Mouse (Mus musculus) heart, embryonic 13.5 days (tissue): ENCODE data around the gene Klhl25. TPM values are rescaled to one million over a fixed set of nuclear protein-coding genes. Genes with fewer than 3 reads are reported as not detected.
A peak's percentile ranks its signal among the peaks of the same experiment; 100 is the strongest.
"Not testable (repeated sequence)": the region's sequence is repeated elsewhere in the genome, so short reads cannot be mapped to it uniquely, and the experiment has no call there.

ENCODE experiments used
- ATAC-seq: fragments of 200-750 bp; cut with Nextera tagmentation; 2 replicates; pipeline ENCODE4 v1.8.0; 2017; ENCODE audit warnings: moderate TSS enrichment; ENCODE audit not compliant: insufficient number of reproducible peaks, low FRiP score, low TSS enrichment; ENCODE audit errors: extremely low read depth
- H3K27ac ChIP-seq: fragments of 300-500 bp; sonication (generic); replicated peaks from 2 replicates; pipeline ENCODE4 v1.5.1; 2015; ENCODE audit warnings: moderate library complexity, mild to moderate bottlenecking, inconsistent platforms
- H3K27me3 ChIP-seq: fragments of 300-500 bp; sonication (generic); replicated peaks from 2 replicates; pipeline ENCODE4 v1.6.1; 2015; ENCODE audit warnings: mild to moderate bottlenecking, inconsistent platforms
- H3K36me3 ChIP-seq: fragments of 300-500 bp; sonication (generic); 2 replicates; pipeline ENCODE4 v1.6.1; 2015; ENCODE audit warnings: mild to moderate bottlenecking, inconsistent platforms
- H3K4me1 ChIP-seq: fragments of 300-500 bp; sonication (generic); 2 replicates; pipeline ENCODE4 v1.6.1; 2015; ENCODE audit warnings: inconsistent platforms
- H3K4me2 ChIP-seq: fragments of 300-500 bp; sonication (generic); 2 replicates; pipeline ENCODE4 v1.6.1; 2015; ENCODE audit warnings: inconsistent platforms, mild to moderate bottlenecking, moderate library complexity
- H3K4me3 ChIP-seq: fragments of 300-500 bp; sonication (generic); 2 replicates; pipeline ENCODE4 v1.5.1; 2015; ENCODE audit warnings: moderate library complexity, mild to moderate bottlenecking, inconsistent platforms
- H3K9ac ChIP-seq: fragments of 300-500 bp; sonication (generic); 2 replicates; pipeline ENCODE4 v1.6.1; 2015; ENCODE audit warnings: inconsistent platforms, mild to moderate bottlenecking, moderate library complexity
- H3K9me3 ChIP-seq: fragments of 300-500 bp; sonication (generic); 2 replicates; pipeline ENCODE4 v1.6.1; 2016; ENCODE audit warnings: inconsistent platforms
- WGBS: fragments of 180-500 bp; shearing (Covaris S2); methylation state at CpG from one replicate; pipeline ENCODE4 v1.1.7; 2015; ENCODE audit warnings: mixed read lengths; 5-methylcytosine and 5-hydroxymethylcytosine counted together
- polyA plus RNA-seq: library from polyadenylated mRNA; unstranded; fragments of >200 nt; fragmentation: Nextera tagmentation; extraction: Ambion mirVana; gene quantifications from 2 replicates; pipeline ENCODE4 v1.2.1, GENCODE M21; 2015

Klhl25 gene
- polyA plus RNA-seq, 1 experiment from 2014 or later = 9.3 TPM

- peak overlapping the region; percentile 47 for H3K4me3 ChIP-seq
- H3K4me2 ChIP-seq = peak overlapping the region; percentile 71
- H3K36me3 ChIP-seq = no peaks in the 10 kb centered on the region
- H3K27me3 ChIP-seq = no peaks in the 10 kb centered on the region
- no peak overlapping the region for H3K27ac ChIP-seq
- H3K9ac ChIP-seq = peak overlapping the region; percentile 64
- no peak for ATAC-seq
- H3K4me1 ChIP-seq = peaks cover 9% of the 10 kb centered on the region
- WGBS = 9% methylated on average over 11 of the region's 11 CpGs
- H3K9me3 ChIP-seq = no peaks in the 10 kb centered on the region
Observed at GRCm38 (mm10) chr7:75910035-75910651, 62.0 kb downstream of the Klhl25 start.

- H3K36me3 ChIP-seq = no peaks in the 10 kb centered on the region
- H3K9ac ChIP-seq = peak overlapping the region; percentile 64
- peak overlapping the region; percentile 71 for H3K4me2 ChIP-seq
- H3K9me3 ChIP-seq = no peaks in the 10 kb centered on the region
- H3K4me1 ChIP-seq = peaks cover 5% of the 10 kb centered on the region
- H3K27ac ChIP-seq = no peak overlapping the region
- 72% methylated on average over 8 of the region's 8 CpGs for WGBS
- no peak overlapping the region for H3K4me3 ChIP-seq
- no peak for ATAC-seq
- no peaks in the 10 kb centered on the region for H3K27me3 ChIP-seq
Observed at GRCm38 (mm10) chr7:75910652-75911035, 62.5 kb downstream of the Klhl25 start.

- no peaks in the 10 kb centered on the region for H3K9me3 ChIP-seq
- H3K4me3 ChIP-seq = no peak overlapping the region
- WGBS = 5% methylated on average over 7 of the region's 7 CpGs
- peak; percentile 42; the same call in 1 of the 2 replicates for ATAC-seq
- no peaks in the 10 kb centered on the region for H3K27me3 ChIP-seq
- H3K9ac ChIP-seq = no peak overlapping the region
- H3K4me2 ChIP-seq = no peak overlapping the region
- no peak overlapping the region for H3K27ac ChIP-seq
- peaks cover 5% of the 10 kb centered on the region for H3K4me1 ChIP-seq
- H3K36me3 ChIP-seq = no peaks in the 10 kb centered on the region
Observed at GRCm38 (mm10) chr7:75913952-75914351, 65.8 kb downstream of the Klhl25 start.

GRCm38 (mm10) chr7:75915550-75915949 is 67.4 kb downstream of the Klhl25 start:
- not testable (repeated sequence) for H3K36me3 ChIP-seq, H3K9me3 ChIP-seq, H3K4me3 ChIP-seq, H3K27ac ChIP-seq, ATAC-seq, H3K27me3 ChIP-seq, H3K9ac ChIP-seq, H3K4me2 ChIP-seq, H3K4me1 ChIP-seq
- 66% methylated on average over 3 of the region's 3 CpGs for WGBS

- no peak for ATAC-seq
- H3K4me1 ChIP-seq = no peaks in the 10 kb centered on the region
- no peak overlapping the region for H3K4me2 ChIP-seq
- H3K27me3 ChIP-seq = no peaks in the 10 kb centered on the region
- H3K4me3 ChIP-seq = no peak overlapping the region
- no peak overlapping the region for H3K27ac ChIP-seq
- H3K36me3 ChIP-seq = no peaks in the 10 kb centered on the region
- 52% methylated on average over 4 of the region's 4 CpGs for WGBS
- H3K9ac ChIP-seq = no peak overlapping the region
- H3K9me3 ChIP-seq = no peaks in the 10 kb centered on the region
Observed at GRCm38 (mm10) chr7:75917662-75918061, 69.6 kb downstream of the Klhl25 start.

GRCm38 (mm10) chr7:75919745-75920144 is 71.6 kb downstream of the Klhl25 start:
- ATAC-seq, H3K36me3 ChIP-seq, H3K4me3 ChIP-seq, H3K27me3 ChIP-seq, H3K4me2 ChIP-seq, H3K27ac ChIP-seq, H3K9ac ChIP-seq, H3K9me3 ChIP-seq, H3K4me1 ChIP-seq: not testable (repeated sequence)
- 42% methylated on average over 3 of the region's 3 CpGs for WGBS
